Mouse (Mus musculus): ENCODE measurements at regions not wholly inside any gene's neighbourhood (a gene's known extent, or its start where the extent isn't known, plus 50 kb on each side); places are given as distances from the start of the nearest gene placed in this dataset.

- no peak for DNase-seq (ENCODE audit: low read depth, low spot score)
These were observed 5037.4 kb downstream of the 9330182O14Rik start for GRCm38 (mm10) chr15:45171605-45172004.

GRCm38 (mm10) chr15:45178341-45178740, 5044.2 kb downstream of the 9330182O14Rik start:
- peak; percentile 27 for DNase-seq (ENCODE audit: low read depth, low spot score)

- DNase-seq (ENCODE audit: low read depth, low spot score), result peak; percentile 23
These were observed 5046.0 kb downstream of the 9330182O14Rik start for GRCm38 (mm10) chr15:45180173-45180572.
